Mouse (Mus musculus) spleen, postnatal 4 days (tissue): ENCODE results near the gene 4932438A13Rik.

Source experiments
- DNase-seq, 2 experiments: peaks; one replicate each; pipeline ENCODE4 v3.0.0; 2022; ENCODE audit warnings: low spot score in 2 of 2

The 4932438A13Rik gene

DNA sequence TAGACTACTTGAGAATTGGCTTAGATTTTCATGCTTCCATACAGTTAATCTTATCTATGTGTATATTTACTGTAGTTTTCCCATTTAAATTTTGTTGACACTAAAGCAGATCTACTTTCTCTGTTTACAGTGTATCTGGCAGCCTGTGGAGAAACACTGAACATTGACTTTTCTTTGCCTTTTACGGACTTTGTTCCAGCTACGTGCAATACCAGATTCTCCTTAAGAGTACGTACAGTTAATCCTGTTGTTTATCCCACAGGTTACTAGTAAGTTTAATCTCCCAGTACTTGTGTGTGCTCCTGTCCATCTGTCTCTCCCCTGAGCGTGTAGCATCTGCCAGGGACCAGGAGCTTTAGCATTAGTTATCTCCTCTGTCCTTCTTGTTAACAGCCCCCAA lies 55.4 kb downstream of the 4932438A13Rik start:
- DNase-seq, result no peak

- no peak for DNase-seq
Observed at GRCm38 (mm10) chr3:36941572-36941971, 78.7 kb downstream of the 4932438A13Rik start.

DNA sequence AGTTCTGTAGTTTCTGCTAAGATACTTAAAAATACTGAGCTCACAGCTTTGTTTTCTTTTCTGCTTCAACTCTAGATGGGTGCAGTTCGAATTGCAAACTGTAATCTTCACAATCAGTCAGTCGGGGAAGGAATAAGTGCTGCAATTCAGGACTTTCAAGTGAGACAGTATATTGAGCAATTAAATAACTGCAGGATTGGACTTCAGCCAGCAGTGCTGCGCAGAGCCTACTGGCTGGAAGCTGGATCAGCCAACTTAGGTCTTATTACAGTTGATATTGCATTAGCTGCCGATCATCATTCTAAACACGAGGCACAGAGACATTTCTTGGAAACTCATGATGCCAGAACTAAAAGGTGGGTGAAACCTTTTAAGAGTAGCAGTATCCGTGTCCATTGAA lies 79.2 kb downstream of the 4932438A13Rik start:
- no peak for DNase-seq

DNA sequence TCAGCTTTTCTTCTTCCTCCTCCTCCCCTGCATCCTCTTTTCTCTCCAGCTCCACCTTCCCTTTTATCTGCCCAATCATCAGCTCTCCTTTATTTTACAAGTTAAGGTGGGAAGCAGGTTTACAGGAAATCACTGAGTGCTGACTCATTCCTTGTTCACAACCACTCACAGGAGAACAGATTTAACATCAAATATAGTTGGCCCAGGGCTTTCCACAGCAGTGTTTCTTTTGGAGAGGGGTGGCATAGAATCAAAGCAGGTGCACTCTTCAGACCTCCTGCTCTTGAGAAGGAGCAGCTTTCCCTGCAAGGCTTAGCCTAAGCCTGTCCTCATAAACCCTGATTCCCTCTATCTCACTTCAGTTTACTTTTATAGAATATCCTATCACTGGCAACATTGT lies 80.8 kb downstream of the 4932438A13Rik start:
- no peak for DNase-seq

DNA sequence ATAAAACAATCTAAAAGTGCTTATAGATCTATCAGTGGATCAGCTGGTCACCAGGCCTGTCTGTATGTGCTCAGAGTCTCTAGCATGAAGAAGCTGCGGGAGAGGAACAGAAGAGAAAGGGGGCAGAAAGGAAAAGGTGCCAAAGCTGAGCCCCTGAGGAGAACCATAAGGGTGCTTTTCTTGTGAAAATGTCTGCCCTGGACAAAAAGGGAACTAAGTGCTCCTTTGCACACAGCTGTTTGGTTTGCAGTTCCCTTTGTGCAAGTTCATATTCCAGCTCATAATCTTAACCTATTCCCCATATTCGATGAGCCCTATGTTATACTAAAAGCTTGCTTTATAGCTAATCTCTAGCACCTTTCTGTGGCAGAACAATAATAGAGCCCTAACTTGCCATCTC lies 175.1 kb downstream of the 4932438A13Rik start:
- no peak for DNase-seq

DNA sequence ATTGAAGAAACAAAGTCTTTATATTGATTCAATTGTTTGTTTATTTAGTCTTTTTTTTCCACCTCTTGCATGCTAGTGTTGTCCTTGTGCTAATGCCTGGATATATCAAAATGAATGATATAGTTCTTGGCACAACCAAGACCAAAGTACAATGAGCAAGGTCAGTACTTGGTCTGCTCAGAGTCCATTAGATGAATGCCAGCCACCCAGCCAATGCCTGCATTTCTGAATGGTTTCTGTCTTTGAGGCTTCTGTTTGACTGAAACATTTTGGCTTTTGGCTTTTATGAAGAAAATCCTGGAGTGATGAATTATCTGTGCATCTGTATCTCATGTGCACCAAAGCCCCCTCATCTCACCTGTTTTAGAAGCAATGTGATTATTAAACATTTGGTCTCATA lies 176.9 kb downstream of the 4932438A13Rik start:
- no peak for DNase-seq

DNA sequence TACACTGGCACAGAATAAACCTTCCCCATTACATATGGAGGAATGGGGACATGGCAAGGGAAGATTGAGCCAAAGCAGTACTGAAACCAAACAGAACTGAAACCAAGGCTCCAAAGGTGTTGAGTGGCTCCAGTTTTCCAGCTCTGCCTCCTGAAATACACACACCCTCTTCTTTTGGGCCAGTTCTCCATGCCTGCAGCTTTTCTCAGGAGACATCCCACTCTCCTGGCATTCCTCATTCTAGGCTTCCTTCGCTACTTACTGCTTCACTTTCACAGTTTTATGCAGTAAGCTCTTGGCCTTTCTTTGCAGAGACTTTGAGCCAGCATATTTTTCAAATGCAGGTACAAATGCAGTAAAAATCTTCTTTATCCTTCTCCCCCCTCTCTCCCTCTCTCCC lies 188.6 kb downstream of the 4932438A13Rik start:
- no peak for DNase-seq

DNA sequence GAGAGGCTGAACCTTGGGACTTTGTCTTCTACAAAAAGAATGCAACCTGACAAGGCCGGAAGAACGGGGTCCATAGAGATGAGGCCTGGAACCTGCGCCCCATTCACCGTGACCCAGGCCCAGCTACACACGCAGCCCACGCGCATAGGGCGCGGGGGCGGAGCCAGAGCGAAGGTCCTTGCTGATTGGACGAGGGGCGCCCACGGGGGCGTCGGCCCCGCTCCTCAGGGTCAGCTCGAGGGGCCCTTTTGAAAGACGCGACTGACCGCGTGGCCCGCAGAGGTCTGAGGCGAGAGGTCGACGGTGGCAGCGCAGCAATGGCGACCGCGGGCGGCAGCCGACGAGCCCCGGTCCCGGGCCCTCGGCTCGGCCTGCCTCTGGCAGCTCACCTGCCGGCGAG lies 200.5 kb downstream of the 4932438A13Rik start, which contains the start of gene Adad1:
Gene Adad1 (plus strand): TSS at position 122 of the 400 bp plus-strand sequence.
- DNase-seq, result no peak

- DNase-seq, result no peak
Observed at GRCm38 (mm10) chr3:37073211-37073610, 210.3 kb downstream of the 4932438A13Rik start.

DNA sequence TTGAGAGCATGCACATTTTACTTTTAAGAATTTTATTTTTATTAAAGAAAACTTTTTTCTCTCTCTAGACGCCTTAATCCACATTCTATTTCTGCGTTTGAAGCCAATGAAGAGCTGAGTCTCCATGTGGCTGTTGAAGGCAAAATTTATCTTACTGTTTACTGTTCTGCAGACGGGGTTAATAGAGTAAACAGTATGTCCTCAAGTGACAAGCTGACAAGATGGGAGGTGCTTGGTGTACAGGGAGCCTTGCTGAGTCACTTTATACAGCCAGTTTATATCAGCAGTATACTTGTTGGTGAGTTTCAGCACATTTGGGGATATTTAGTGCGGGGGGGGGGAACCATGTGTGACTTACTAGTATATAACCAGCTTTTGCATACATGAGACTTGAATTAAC lies 222.0 kb downstream of the 4932438A13Rik start:
- DNase-seq, result no peak

DNA sequence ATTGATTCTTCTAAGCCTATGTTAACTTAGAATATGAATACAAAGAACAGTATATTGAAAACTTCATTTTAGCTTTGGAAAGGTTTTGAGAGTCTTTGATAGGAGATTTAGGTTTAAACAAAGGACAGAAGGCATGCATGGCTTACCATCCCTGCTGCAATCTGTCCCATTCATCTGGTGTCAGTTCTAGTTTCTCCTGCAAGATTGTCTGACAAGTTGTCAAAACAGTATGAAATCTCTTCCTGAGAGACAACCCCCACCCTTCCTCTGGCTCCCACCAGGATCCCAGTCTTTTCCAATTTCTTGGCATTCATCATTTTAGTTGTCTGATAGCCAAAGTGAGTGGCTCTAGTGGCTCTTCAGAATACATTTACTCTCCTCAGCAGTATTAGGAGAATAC lies 227.8 kb downstream of the 4932438A13Rik start:
- DNase-seq, result no peak
